Mouse (Mus musculus): ENCODE data around the gene Gorasp2. TPM values are rescaled to one million over a fixed set of nuclear protein-coding genes. Genes with fewer than 3 reads are reported as not detected.

Gene Gorasp2
- polyA plus RNA-seq, 1 experiment = 54.2 TPM

DNA sequence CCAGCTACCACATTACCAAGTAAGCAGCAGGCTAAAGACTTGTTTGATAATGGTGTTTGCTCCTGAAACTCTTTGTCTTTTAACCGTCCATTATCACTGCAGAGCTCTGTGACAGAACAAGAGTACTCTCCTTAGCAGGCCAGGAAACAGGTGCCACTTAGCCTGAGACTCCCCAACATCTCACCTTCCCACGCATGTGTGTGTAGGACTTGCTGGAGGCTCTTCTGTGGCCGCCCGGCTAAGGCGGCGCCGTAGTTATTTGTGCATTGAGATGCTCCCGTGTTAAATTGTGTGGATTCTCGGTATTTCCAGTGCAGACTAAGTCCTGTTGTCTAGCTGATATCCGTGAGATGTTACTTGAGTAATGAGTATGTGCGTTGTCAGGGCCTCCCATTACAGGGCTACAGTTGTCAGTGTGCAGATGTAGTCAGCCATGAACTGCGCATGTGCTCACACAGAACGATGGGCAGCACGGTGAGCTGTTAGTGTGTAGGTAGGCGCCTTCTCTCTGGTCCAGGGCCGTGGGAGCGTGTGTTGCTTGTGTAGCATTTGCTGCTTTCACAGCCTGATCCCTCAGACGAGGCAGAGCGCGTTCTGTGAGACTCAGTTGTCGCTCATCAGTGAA lies 27.2 kb downstream of the Gorasp2 start:
- Histone ChIP-seq H3K27ac (replicated peaks; ENCODE audit: low read depth, low read length) (no peak overlapping the region), H3K4me1 (ENCODE audit: control insufficient read depth, insufficient read depth, insufficient read length, low read length) (no peaks in the 10 kb centered on the region)

DNA sequence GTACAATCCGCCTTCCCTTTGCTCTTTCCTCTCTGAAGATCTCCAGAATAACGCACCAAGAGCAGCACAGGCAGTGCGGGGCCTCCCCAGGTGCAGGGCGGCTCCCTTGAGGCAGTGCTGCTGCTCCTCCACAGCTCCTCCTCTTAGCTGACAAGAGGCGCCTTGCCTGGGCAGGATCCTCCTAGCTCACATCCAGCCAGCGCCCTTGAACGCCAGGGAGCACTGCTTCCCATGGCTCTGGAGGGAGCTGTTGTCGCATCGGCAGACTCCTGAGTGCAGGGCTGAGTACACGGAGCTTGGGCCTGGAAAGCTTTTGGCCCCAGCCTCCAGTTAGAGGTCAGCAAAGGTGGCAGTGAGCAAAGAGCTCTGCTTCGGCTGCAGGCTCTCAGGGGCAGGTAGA lies 28.8 kb downstream of the Gorasp2 start:
- H3K4me1 ChIP-seq (ENCODE audit: control insufficient read depth, insufficient read depth, insufficient read length, low read length) = no peaks in the 10 kb centered on the region
- H3K27ac ChIP-seq (replicated peaks; ENCODE audit: low read depth, low read length) = no peak overlapping the region
- no peak overlapping the region for H3K4me3 ChIP-seq (ENCODE audit: insufficient read depth, low read depth, low read length)

More for the DNA sequence above, 27.2 kb downstream of the Gorasp2 start:
- H3K4me3 ChIP-seq (ENCODE audit: insufficient read depth, low read depth, low read length) = no peak overlapping the region

DNA sequence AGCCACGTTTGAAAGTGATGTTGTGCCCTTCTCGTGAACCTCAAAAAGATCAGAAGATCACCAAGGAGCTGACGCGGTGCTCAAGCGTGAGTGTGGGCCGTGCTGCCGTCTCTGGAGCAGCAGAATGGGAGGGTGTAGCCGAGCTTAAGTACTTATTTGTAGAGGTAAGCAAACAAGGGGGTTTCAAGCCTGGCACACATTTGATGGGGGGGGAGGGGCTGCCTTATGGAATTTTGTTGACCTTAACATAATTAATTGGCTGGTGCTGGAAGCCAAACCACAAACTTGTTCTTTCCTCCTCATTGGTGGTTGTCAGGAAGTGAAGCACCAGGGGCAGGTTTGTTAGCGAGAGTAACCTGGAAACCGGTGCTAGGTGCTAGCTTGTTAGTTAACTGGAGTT lies 34.3 kb downstream of the Gorasp2 start:
- no peak overlapping the region for H3K27ac ChIP-seq (replicated peaks; ENCODE audit: low read depth, low read length)
- H3K4me3 ChIP-seq (ENCODE audit: insufficient read depth, low read depth, low read length) = no peak overlapping the region
- no peaks in the 10 kb centered on the region for H3K4me1 ChIP-seq (ENCODE audit: control insufficient read depth, insufficient read depth, insufficient read length, low read length)

DNA sequence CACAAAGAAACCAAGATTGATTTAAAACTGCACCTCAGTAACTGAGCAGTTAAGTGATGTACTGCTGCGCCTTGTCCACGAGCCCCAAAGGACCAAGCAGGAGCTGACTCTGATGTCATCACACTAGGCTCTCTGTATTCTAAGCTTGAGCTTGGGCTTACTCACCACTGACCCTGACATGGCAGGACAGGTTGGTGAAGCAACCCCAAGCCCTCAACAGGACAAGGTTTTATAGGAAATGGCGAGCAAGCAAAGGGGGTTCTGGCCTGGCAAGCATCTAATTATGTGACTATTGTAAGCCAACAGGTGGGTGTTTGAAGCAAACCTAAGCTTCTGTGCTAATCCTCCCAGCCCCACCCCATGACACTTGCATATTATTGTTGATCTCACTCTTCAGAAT lies 39.5 kb downstream of the Gorasp2 start:
- Histone ChIP-seq H3K27ac (replicated peaks; ENCODE audit: low read depth, low read length) (no peak overlapping the region), H3K4me3 (ENCODE audit: insufficient read depth, low read depth, low read length) (no peak overlapping the region), H3K4me1 (ENCODE audit: control insufficient read depth, insufficient read depth, insufficient read length, low read length) (no peaks in the 10 kb centered on the region)

DNA sequence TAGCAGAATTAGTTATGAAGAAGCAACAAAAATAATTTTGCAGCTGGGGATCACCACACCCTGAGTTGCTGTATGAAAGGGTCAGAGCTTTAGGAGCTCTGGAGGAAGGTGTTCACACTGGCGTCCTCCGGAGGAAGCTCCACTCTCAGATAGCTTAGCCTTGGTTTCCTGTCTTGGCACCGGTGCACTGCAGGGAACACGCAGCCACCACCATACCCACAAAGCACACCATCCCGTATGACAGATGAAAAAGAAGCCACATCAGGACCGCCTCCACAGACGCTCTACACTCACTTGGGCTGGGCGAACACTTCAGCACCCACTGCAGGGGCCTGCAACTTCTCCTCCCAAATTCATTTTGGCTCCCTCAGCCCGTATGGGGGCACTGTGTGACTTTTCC lies 40.2 kb downstream of the Gorasp2 start:
- Histone ChIP-seq H3K4me1 (ENCODE audit: control insufficient read depth, insufficient read depth, insufficient read length, low read length) (no peaks in the 10 kb centered on the region), H3K27ac (replicated peaks; ENCODE audit: low read depth, low read length) (no peak overlapping the region), H3K4me3 (ENCODE audit: insufficient read depth, low read depth, low read length) (no peak overlapping the region)

DNA sequence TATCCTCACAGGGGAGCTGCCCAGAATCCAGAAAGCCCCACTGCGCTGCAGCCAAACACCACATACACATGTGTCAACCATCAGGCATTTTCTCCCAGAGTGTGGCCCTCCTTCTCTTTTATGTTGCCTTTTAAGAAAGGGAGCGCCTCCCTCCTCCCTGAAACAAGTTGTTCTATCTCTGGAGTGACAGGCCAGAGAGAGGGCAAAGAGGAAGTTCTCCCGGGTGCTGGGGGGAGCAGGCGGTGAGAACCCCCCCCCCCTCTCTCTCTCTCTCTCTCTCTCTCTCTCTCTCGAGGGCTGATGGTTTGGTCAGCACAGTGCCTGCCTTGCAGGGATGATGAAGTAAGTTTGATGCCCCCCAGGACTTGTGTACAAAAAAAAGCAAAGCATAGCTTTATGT lies 41.0 kb downstream of the Gorasp2 start:
- H3K27ac ChIP-seq (replicated peaks; ENCODE audit: low read depth, low read length) = no peak overlapping the region
- no peaks in the 10 kb centered on the region for H3K4me1 ChIP-seq (ENCODE audit: control insufficient read depth, insufficient read depth, insufficient read length, low read length)
- H3K4me3 ChIP-seq (ENCODE audit: insufficient read depth, low read depth, low read length) = no peak overlapping the region

DNA sequence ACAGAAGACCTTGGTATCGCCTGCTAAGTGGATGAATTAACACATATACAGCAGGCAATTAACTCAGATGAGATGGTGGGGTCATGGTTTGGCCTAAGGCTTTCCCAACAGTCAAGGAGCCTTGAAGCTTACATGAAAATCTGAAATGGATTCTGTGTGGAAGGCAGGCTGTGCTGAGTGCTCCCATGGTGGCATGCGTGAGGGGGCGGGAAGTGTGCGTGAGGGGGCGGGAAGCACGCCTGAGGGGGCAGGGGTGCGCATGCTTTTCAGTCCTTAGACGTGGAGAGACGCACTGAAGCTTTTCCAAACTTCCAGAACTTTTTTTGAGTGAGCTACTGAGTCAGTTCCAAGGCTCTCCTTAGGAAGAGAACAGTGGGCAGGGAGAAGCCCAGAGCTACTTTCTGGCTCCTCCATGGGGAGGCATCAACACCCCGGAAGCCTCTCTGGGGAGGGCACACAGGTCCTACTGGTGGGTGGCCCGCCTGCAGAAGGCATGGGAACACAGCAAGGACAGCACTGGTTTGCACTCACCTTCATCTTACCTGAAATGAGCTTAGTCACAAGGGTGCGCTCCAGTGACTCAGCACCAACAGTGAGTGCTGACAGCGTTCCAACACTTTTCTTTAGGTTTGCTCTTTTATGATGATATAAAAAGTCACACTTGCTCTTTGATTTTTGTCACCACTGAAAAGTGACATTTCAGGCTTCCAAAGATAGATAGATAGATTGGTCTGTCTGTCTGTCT lies 47.8 kb downstream of the Gorasp2 start:
- Histone ChIP-seq H3K27ac (replicated peaks; ENCODE audit: low read depth, low read length) (no peak overlapping the region), H3K4me1 (ENCODE audit: control insufficient read depth, insufficient read depth, insufficient read length, low read length) (no peaks in the 10 kb centered on the region), H3K4me3 (ENCODE audit: insufficient read depth, low read depth, low read length) (no peak overlapping the region)

DNA sequence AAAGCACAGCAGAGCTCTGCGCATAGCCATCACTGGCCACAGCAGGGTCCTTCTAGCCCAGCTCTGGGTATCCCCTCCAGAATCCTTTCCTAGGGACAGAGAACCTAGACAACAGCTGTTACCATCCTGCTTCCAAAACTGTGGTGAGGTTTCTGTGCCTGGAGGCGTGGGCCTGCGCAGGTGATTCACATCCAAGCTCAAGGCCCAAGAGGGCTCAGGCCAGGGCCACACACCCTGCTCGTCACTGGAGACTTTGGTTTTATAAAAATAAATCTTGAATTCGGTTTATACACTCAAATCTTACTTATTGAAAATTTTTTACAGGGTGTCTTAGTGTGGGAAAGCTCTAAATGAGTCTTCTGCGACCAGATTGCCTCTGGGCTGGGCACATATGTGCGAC lies 48.9 kb downstream of the Gorasp2 start:
- H3K4me1 ChIP-seq (ENCODE audit: control insufficient read depth, insufficient read depth, insufficient read length, low read length) = no peaks in the 10 kb centered on the region
- no peak overlapping the region for H3K4me3 ChIP-seq (ENCODE audit: insufficient read depth, low read depth, low read length)
- no peak overlapping the region for H3K27ac ChIP-seq (replicated peaks; ENCODE audit: low read depth, low read length)

DNA sequence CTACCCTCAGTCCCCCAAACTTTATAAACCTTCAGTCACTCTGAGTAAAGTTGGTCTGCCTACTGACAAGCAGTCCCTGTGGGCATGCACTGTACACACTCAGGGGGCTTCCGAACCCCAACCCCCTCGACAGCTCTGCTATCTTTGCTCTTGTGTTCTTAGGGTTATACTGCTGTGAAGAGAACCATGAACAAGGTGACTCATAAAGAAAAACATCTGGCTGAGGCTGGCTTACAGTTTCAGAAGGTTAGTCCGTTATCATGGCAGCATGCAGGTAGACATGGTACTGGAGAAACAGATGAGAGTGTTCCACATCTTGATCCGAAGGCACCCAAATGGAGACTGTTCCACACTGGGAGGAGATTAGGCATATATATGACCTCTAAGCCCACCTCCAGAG lies 49.5 kb downstream of the Gorasp2 start:
- H3K27ac ChIP-seq (replicated peaks; ENCODE audit: low read depth, low read length) = no peak overlapping the region
- H3K4me3 ChIP-seq (ENCODE audit: insufficient read depth, low read depth, low read length) = no peak overlapping the region
- H3K4me1 ChIP-seq (ENCODE audit: control insufficient read depth, insufficient read depth, insufficient read length, low read length) = no peaks in the 10 kb centered on the region

DNA sequence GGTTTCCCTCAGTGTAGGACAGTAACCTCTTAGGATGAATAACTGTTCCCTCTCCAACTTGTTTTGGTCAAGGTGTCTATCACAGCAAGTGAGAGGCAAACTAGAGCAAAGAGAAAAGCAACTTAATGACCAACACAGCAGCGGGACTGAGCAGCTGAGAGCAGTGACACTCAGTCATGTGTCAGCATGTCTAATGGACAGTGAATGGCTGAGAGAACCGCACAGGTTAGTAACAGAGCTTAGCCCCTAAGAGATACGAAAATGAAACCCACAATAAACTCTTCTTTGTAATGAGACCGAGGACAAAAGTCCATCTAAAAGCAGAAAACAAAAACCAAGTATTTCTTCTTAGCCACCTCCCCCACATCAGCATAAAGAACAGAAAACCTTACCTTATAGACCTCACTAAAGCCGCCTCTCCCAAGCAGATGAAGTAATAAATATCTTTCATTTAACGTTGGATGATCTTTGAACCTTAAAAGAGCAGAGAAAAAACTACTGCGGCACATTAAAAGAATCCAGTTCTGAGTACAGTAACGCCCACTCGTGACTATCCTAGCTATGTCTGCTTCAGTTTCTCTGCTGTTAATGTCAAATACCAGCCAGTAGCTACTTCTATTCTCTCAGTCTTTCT lies 62.4 kb downstream of the Gorasp2 start:
- Histone ChIP-seq H3K4me1 (ENCODE audit: control insufficient read depth, insufficient read depth, insufficient read length, low read length) (no peaks in the 10 kb centered on the region), H3K27ac (replicated peaks; ENCODE audit: low read depth, low read length) (no peak overlapping the region), H3K4me3 (ENCODE audit: insufficient read depth, low read depth, low read length) (no peak overlapping the region)

DNA sequence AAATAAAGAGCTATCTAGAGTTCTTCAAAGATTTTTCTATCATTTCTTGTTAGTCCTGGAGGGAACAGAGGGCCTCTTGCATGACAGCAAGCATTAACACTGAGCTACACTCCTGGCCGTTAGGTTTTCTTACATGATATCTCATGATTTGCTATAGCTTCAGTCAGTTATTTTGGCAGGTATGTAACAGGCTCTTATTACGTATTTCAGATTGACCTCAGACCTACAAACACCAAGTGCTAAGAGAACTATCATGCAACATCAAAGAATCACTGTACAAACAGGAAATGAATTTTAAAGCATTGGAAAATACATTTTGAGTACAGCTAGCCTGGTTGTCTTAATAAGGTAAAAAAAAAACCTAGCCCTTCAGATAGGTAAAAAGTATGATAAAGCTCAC lies 65.7 kb downstream of the Gorasp2 start:
- Histone ChIP-seq H3K4me1 (ENCODE audit: control insufficient read depth, insufficient read depth, insufficient read length, low read length) (no peaks in the 10 kb centered on the region), H3K4me3 (ENCODE audit: insufficient read depth, low read depth, low read length) (no peak overlapping the region), H3K27ac (replicated peaks; ENCODE audit: low read depth, low read length) (no peak overlapping the region)

DNA sequence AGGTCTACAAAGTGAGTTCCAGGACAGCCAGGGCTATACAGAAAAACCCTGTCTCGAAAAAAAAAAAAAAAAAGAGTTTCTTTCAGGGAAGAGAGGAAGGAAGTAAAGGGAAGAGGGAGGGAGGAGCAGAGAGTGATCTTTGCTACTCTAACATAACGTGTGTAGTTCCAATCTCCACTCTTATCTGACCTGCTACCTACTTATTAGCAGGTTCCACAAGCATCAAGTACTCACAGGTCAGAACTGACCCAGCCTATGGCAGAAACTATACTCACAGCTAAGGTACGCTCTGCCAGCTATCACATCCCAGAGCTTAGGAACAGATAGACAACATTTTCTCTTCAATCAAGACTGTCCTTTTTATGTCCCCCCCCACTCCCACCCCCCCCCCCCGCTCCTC lies 74.2 kb downstream of the Gorasp2 start:
- Histone ChIP-seq H3K4me1 (ENCODE audit: control insufficient read depth, insufficient read depth, insufficient read length, low read length) (no peaks in the 10 kb centered on the region), H3K4me3 (ENCODE audit: insufficient read depth, low read depth, low read length) (no peak overlapping the region), H3K27ac (replicated peaks; ENCODE audit: low read depth, low read length) (no peak overlapping the region)

DNA sequence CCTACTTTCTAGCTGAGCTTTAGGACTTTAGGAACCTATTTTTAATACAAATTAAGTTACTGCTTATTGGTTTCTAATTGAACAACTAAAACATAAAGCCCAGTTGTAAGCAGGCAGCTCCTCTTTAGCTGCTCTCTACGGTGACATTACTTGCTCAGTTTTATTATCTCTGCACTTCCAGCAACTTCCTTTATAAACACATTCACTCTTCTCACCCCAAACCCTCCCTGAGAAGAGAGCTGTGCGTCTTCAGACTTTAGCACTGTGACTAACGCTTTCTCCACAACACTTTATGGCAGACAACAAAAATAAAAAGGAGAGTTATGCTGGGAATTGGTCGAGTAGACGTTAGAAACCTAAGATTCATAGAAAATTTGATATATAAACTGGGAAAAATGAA lies 74.6 kb downstream of the Gorasp2 start:
- Histone ChIP-seq H3K4me1 (ENCODE audit: control insufficient read depth, insufficient read depth, insufficient read length, low read length) (no peaks in the 10 kb centered on the region), H3K27ac (replicated peaks; ENCODE audit: low read depth, low read length) (no peak overlapping the region), H3K4me3 (ENCODE audit: insufficient read depth, low read depth, low read length) (no peak overlapping the region)

DNA sequence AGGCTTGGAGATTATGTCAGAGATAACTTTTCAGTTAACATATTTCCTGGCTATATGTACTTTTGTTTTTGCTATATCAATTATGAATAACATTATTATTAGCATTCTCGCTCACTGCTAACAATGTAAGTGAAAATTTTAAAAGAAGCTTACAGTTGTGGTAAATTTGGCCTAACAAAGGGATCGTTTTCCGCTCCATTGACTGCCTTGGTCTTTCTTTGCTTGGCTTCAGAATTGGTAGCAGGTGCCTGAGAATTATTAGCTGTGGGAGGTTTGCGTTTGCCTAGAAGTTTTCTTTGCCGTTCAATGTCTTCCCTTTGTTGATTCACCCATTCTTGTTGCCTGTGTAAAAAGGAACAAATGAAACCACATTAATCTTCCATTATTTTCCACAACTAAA lies 80.5 kb downstream of the Gorasp2 start:
- H3K27ac ChIP-seq (replicated peaks; ENCODE audit: low read depth, low read length) = no peak overlapping the region
- H3K4me3 ChIP-seq (ENCODE audit: insufficient read depth, low read depth, low read length) = no peak overlapping the region
- H3K4me1 ChIP-seq (ENCODE audit: control insufficient read depth, insufficient read depth, insufficient read length, low read length) = no peaks in the 10 kb centered on the region

DNA sequence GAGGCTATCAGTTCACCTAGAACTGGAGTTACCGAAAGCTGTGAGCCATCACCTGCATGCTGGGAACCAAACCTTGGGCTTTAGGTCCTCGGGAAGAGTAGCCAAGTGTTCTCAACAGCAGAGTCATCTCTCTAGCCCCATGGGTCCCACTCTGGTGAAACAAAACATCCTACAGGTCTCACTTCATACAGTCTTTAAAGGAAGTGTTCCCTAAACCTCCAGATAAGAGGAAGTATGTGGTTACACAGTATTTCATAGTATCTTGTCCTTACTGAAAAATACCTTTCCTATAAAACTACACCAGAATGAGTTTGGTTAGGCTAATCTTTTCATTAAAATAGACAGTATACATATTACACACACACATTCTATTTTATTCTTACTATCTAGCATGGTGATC lies 81.2 kb downstream of the Gorasp2 start:
- H3K27ac ChIP-seq (replicated peaks; ENCODE audit: low read depth, low read length) = no peak overlapping the region
- no peak overlapping the region for H3K4me3 ChIP-seq (ENCODE audit: insufficient read depth, low read depth, low read length)
- no peaks in the 10 kb centered on the region for H3K4me1 ChIP-seq (ENCODE audit: control insufficient read depth, insufficient read depth, insufficient read length, low read length)

DNA sequence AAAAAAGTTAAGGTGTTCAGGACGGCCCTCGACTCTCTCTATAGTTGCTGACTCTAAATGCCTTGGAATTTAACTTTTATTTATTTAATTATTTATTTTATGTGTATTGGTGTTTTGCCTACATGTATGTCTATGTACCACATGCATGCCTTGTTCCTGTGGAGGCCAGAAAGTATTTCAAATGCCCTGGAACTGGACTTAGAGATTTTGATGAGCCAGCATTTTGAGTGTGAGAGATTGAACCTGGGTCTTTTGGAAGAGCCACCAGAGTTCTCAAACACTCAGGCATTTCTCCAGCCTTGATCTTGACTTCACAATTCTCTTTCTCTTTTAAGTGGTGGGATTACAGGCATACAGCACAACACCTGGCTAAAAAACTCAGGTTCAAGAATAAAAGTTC lies 90.3 kb downstream of the Gorasp2 start:
- H3K27ac ChIP-seq (replicated peaks; ENCODE audit: low read depth, low read length) = no peak overlapping the region
- no peak overlapping the region for H3K4me3 ChIP-seq (ENCODE audit: insufficient read depth, low read depth, low read length)
- no peaks in the 10 kb centered on the region for H3K4me1 ChIP-seq (ENCODE audit: control insufficient read depth, insufficient read depth, insufficient read length, low read length)
